In genomic region chr14:36885117-36885516, GRCm38 (mm10) we compare ENCODE assay signal across 20 mouse cellular contexts.
"Had no signal": no experiment of that assay in that cellular context is flagged by ENCODE, and none has a peak within 500 bp of the region (broad histone marks: within the 10 kb centered on the region; RNA-seq: fewer than 3 reads in every experiment).

No protein-coding gene starts in this region.

- H3K27me3 ChIP-seq: limb, embryonic 12.5 days; limb, embryonic 15.5 days; midbrain, embryonic 12.5 days; midbrain, embryonic 15.5 days; neural tube, embryonic 13.5 days had no signal

- H3K4me1 ChIP-seq: limb, embryonic 12.5 days; limb, embryonic 15.5 days; midbrain, embryonic 12.5 days; midbrain, embryonic 15.5 days; neural tube, embryonic 13.5 days had no signal

- DNase-seq: kidney, postnatal 14 days; kidney, postnatal 4 days; left cerebral cortex, postnatal 4 days; liver, postnatal 0 days; lung, embryonic 14.5 days; lung, postnatal 4 days; right cerebral cortex, postnatal 14 days; right cerebral cortex, postnatal 4 days; thymus, adult 2 months; thymus, postnatal 14 days; thymus, postnatal 4 days had no signal

- H3K4me3 ChIP-seq: limb, embryonic 12.5 days; limb, embryonic 15.5 days; midbrain, embryonic 12.5 days; midbrain, embryonic 15.5 days; neural tube, embryonic 13.5 days had no signal

- H3K36me3 ChIP-seq: midbrain, embryonic 15.5 days had no signal

- H3K9ac ChIP-seq: limb, embryonic 12.5 days; limb, embryonic 15.5 days; liver, embryonic 14.5 days; liver, postnatal 0 days; lung, embryonic 14.5 days; midbrain, embryonic 12.5 days; midbrain, embryonic 15.5 days; neural tube, embryonic 13.5 days had no signal

- H3K4me2 ChIP-seq: limb, embryonic 12.5 days; limb, embryonic 15.5 days; liver, embryonic 11.5 days; lung, embryonic 14.5 days; midbrain, embryonic 12.5 days; midbrain, embryonic 15.5 days; neural tube, embryonic 13.5 days had no signal

- H3K9me3 ChIP-seq: limb, embryonic 12.5 days; limb, embryonic 15.5 days; midbrain, embryonic 12.5 days; midbrain, embryonic 15.5 days; neural tube, embryonic 13.5 days had no signal

- ATAC-seq: liver, postnatal 0 days; lung, postnatal 0 days; midbrain, embryonic 15.5 days had no signal

- H3K27ac ChIP-seq: limb, embryonic 12.5 days; limb, embryonic 15.5 days; liver, embryonic 14.5 days; midbrain, embryonic 12.5 days; midbrain, embryonic 15.5 days; neural tube, embryonic 13.5 days; stomach, postnatal 0 days had no signal
